Mouse (Mus musculus) CH12.LX (cell line): ENCODE measurements at regions not wholly inside any gene's neighbourhood (a gene's known extent, or its start where the extent isn't known, plus 50 kb on each side); places are given as distances from the start of the nearest gene placed in this dataset.

ENCODE experiments used
- DNase-seq: peaks from one replicate; pipeline ENCODE4 v3.0.0-alpha.2; 2013; ENCODE audit errors: extremely low read depth
- H3K27ac ChIP-seq: 2 replicates; pipeline ENCODE4 v1.5.1; 2012; ENCODE audit warnings: low read depth, mild to moderate bottlenecking, control low read depth, moderate library complexity; ENCODE audit not compliant: insufficient read depth
- H3K27me3 ChIP-seq: replicated peaks from 2 replicates; pipeline ENCODE3; 2012; ENCODE audit warnings: inconsistent platforms
- H3K36me3 ChIP-seq, 2 experiments: replicated peaks in 1 of 2; 2 replicates each; pipeline versions ENCODE3 to v1.6.1; 2012; ENCODE audit warnings: inconsistent platforms in 1 of 2, low read length in 1 of 2, mild to moderate bottlenecking in 1 of 2, mixed read lengths in 1 of 2, moderate library complexity in 1 of 2; ENCODE audit not compliant: control insufficient read depth in 1 of 2, insufficient read depth in 1 of 2
- H3K4me1 ChIP-seq, 2 experiments: 2 replicates each; pipeline ENCODE4 v1.6.1; 2012; ENCODE audit warnings: inconsistent platforms in 1 of 2, moderate library complexity in 1 of 2; ENCODE audit not compliant: insufficient read depth in 2 of 2, control insufficient read depth in 1 of 2
- H3K4me2 ChIP-seq: 2 replicates; pipeline ENCODE4 v1.6.1; 2012; ENCODE audit warnings: low read depth, mild to moderate bottlenecking, control low read depth; ENCODE audit not compliant: poor library complexity, insufficient read depth, severe bottlenecking
- H3K4me3 ChIP-seq, 3 experiments: fragments of 150-350 bp in 1 of 3; sonication (generic) in 1 of 3; replicated peaks in 1 of 3; 2 replicates each; pipeline versions ENCODE3 to v1.5.1; 2011 to 2012; ENCODE audit warnings: low read depth in 2 of 3, low read length in 2 of 3, mild to moderate bottlenecking in 2 of 3, moderate library complexity in 2 of 3, control low read depth in 1 of 3, improper control_type of control experiment in 1 of 3, inconsistent platforms in 1 of 3, mixed read lengths in 1 of 3; ENCODE audit not compliant: poor library complexity in 1 of 3
- H3K79me2 ChIP-seq: replicated peaks from 2 replicates; pipeline ENCODE4 v1.6.1; 2012; ENCODE audit warnings: mild to moderate bottlenecking, moderate library complexity; ENCODE audit not compliant: control insufficient read depth, poor library complexity, insufficient read depth, severe bottlenecking; ENCODE audit errors: extremely low read depth
- H3K9ac ChIP-seq: 2 replicates; pipeline ENCODE4 v1.6.1; 2012; ENCODE audit warnings: low read depth, mild to moderate bottlenecking, control low read depth, moderate library complexity; ENCODE audit not compliant: insufficient read depth
- H3K9me3 ChIP-seq: replicated peaks from 2 replicates; pipeline ENCODE3; 2012; ENCODE audit warnings: low read length, inconsistent platforms, mixed read lengths
- CHD2 ChIP-seq: IDR thresholded peaks from 2 replicates; pipeline ENCODE4 v1.6.1; 2011; ENCODE audit warnings: low read length, improper control_type of control experiment
- E2F4 ChIP-seq: IDR thresholded peaks from 2 replicates; pipeline ENCODE4 v1.6.1; 2011; ENCODE audit warnings: low read depth, low read length, improper control_type of control experiment; ENCODE audit not compliant: insufficient replicate concordance
- ELF1 ChIP-seq: IDR thresholded peaks from 2 replicates; pipeline ENCODE4 v1.6.1; 2014; ENCODE audit warnings: low read depth, mild to moderate bottlenecking, inconsistent platforms, low read length, improper control_type of control experiment
- EP300 ChIP-seq: IDR thresholded peaks from 2 replicates; pipeline ENCODE4 v1.6.1; 2011; ENCODE audit warnings: low read length, improper control_type of control experiment
- GABPA ChIP-seq: IDR thresholded peaks from 2 replicates; pipeline ENCODE4 v1.6.1; 2012; ENCODE audit warnings: low read depth, low read length, improper control_type of control experiment, inconsistent platforms; ENCODE audit not compliant: insufficient replicate concordance
- IRF4 ChIP-seq: IDR thresholded peaks from 2 replicates; pipeline ENCODE4 v1.6.1; 2014; ENCODE audit warnings: low read depth, mild to moderate bottlenecking, inconsistent platforms, low read length, improper control_type of control experiment
- JUND ChIP-seq: conservative IDR thresholded peaks from 2 replicates; pipeline ENCODE4 v1.6.1; 2011; ENCODE audit warnings: low read depth, low read length, improper control_type of control experiment
- KAT2A ChIP-seq: IDR thresholded peaks from 2 replicates; pipeline ENCODE4 v1.6.1; 2012; ENCODE audit warnings: low read length, improper control_type of control experiment, inconsistent platforms; ENCODE audit not compliant: insufficient replicate concordance
- MAX ChIP-seq: IDR thresholded peaks from 2 replicates; pipeline ENCODE4 v1.6.1; 2011; ENCODE audit warnings: low read length, improper control_type of control experiment
- MAZ ChIP-seq: IDR thresholded peaks from 2 replicates; pipeline ENCODE4 v1.6.1; 2012; ENCODE audit warnings: low read depth, mild to moderate bottlenecking, inconsistent platforms, low read length, improper control_type of control experiment, moderate library complexity
- MXI1 ChIP-seq: IDR thresholded peaks from 2 replicates; pipeline ENCODE4 v1.6.1; 2011; ENCODE audit warnings: mild to moderate bottlenecking, low read depth, low read length, improper control_type of control experiment
- MYC ChIP-seq: IDR thresholded peaks from 2 replicates; pipeline ENCODE4 v1.6.1; 2011; ENCODE audit warnings: low read depth, mild to moderate bottlenecking, improper control_type of control experiment, low read length
- NELFE ChIP-seq: IDR thresholded peaks from 2 replicates; pipeline ENCODE4 v1.6.1; 2011; ENCODE audit warnings: low read depth, low read length, improper control_type of control experiment
- NRF1 ChIP-seq: IDR thresholded peaks from 2 replicates; pipeline ENCODE4 v1.6.1; 2014; ENCODE audit warnings: low read depth, mild to moderate bottlenecking, inconsistent platforms, low read length, improper control_type of control experiment, moderate library complexity
- PAX5 ChIP-seq: IDR thresholded peaks from 2 replicates; pipeline ENCODE4 v1.6.1; 2012; ENCODE audit warnings: low read length, inconsistent platforms, mixed read lengths
- POLR2A ChIP-seq: IDR thresholded peaks from 2 replicates; pipeline ENCODE4 v1.6.1; 2011; ENCODE audit warnings: low read depth, mild to moderate bottlenecking, improper control_type of control experiment, low read length
- POLR2AphosphoS2 ChIP-seq: IDR thresholded peaks from 2 replicates; pipeline ENCODE4 v1.6.1; 2011; ENCODE audit warnings: low read depth, low read length, improper control_type of control experiment
- RCOR1 ChIP-seq: conservative IDR thresholded peaks from 2 replicates; pipeline ENCODE4 v1.6.1; 2012; ENCODE audit warnings: low read depth, mild to moderate bottlenecking, inconsistent platforms, low read length, improper control_type of control experiment
- SIN3A ChIP-seq: IDR thresholded peaks from 2 replicates; pipeline ENCODE4 v1.6.1; 2012; ENCODE audit warnings: low read length, improper control_type of control experiment, inconsistent platforms
- SMC3 ChIP-seq: IDR thresholded peaks from 2 replicates; pipeline ENCODE4 v1.6.1; 2011; ENCODE audit warnings: low read depth, low read length, improper control_type of control experiment
- TCF12 ChIP-seq: IDR thresholded peaks from 2 replicates; pipeline ENCODE4 v1.6.1; 2014; ENCODE audit warnings: low read depth, mild to moderate bottlenecking, inconsistent platforms, low read length, improper control_type of control experiment
- UBTF ChIP-seq: IDR thresholded peaks from 2 replicates; pipeline ENCODE4 v1.6.1; 2012; ENCODE audit warnings: low read depth, mild to moderate bottlenecking, inconsistent platforms, low read length, improper control_type of control experiment, moderate library complexity
- USF1 ChIP-seq: IDR thresholded peaks from 2 replicates; pipeline ENCODE4 v1.6.1; 2014; ENCODE audit warnings: low read depth, mild to moderate bottlenecking, inconsistent platforms, low read length, improper control_type of control experiment
- USF2 ChIP-seq: conservative IDR thresholded peaks from 2 replicates; pipeline ENCODE4 v1.6.1; 2011; ENCODE audit warnings: low read depth, low read length, improper control_type of control experiment
- ZC3H11A ChIP-seq: IDR thresholded peaks from 2 replicates; pipeline ENCODE4 v1.6.1; 2012; ENCODE audit warnings: low read depth, mild to moderate bottlenecking, inconsistent platforms, low read length, improper control_type of control experiment
- ZKSCAN1 ChIP-seq: IDR thresholded peaks from 2 replicates; pipeline ENCODE4 v1.6.1; 2012; ENCODE audit warnings: low read depth, inconsistent platforms, low read length, improper control_type of control experiment, borderline replicate concordance
- dilution Hi-C: fragments of 300-500 bp; cut with MboI; formaldehyde crosslinking; loops from 2 replicates; pipeline ENCODE4 v1.14.3; 2020; ENCODE audit warnings: low sequenced_read_pairs; ENCODE audit not compliant: extremely low pct_unique_long_range_greater_than_20kb, extremely low pct_ligation_motif_present
- in situ Hi-C: fragments of 300-500 bp; cut with MboI; formaldehyde crosslinking; loops from 3 replicates; pipeline ENCODE4 v1.14.3; 2019; ENCODE audit warnings: low sequenced_read_pairs, low pct_ligation_motif_present, low pct_unique_long_range_greater_than_20kb, mixed read lengths

DNA sequence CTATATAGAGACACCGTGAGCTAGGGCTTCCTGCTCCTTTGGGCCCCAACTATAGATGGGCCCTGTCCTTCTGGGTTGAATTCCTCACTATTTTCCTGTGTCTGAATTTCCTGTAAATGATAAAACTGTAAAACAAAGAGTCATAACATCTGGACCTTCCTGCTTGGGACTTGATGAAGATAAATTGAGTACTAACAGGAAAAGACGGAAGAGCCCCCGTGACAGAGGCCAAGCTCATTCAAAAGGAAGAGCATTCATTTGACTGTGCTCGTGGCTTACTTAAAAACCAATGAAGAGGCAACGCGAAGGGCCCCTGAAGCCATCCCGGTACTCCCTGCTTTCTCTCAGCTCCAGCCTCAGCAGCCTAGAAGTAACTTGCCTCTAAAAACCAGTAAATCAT lies 161.6 kb upstream of the Cited2 start:
- Histone ChIP-seq H3K79me2 (no peaks in the 10 kb centered on the region), H3K4me1 (peaks cover 8 to 25% of the 10 kb centered on the region in 2 experiments), H3K9me3 (peaks cover 4% of the 10 kb centered on the region), H3K4me3 (no peak overlapping the region), H3K9ac (no peak overlapping the region), H3K27me3 (no peaks in the 10 kb centered on the region), H3K4me2 (no peak overlapping the region)
- DNase-seq: no peak
- TF ChIP-seq IRF4 (no peak), MAX (no peak), POLR2A (no peak), CHD2 (no peak), MXI1 (no peak), ZC3H11A (no peak), MYC (no peak), USF2 (no peak), UBTF (no peak), TCF12 (no peak), PAX5 (no peak), USF1 (no peak), SIN3A (no peak), RCOR1 (no peak), E2F4 (no peak), NELFE (no peak), GABPA (no peak), ZKSCAN1 (no peak), POLR2AphosphoS2 (no peak), NRF1 (no peak)
- TF ChIP-seq, all 38 proteins: peak for 0
- in situ Hi-C loops: no loop called here
- Histone ChIP-seq H3K27ac (no peak overlapping the region), H3K36me3 (no peaks in the 10 kb centered on the region)
- dilution Hi-C loops: no loop called here

DNA sequence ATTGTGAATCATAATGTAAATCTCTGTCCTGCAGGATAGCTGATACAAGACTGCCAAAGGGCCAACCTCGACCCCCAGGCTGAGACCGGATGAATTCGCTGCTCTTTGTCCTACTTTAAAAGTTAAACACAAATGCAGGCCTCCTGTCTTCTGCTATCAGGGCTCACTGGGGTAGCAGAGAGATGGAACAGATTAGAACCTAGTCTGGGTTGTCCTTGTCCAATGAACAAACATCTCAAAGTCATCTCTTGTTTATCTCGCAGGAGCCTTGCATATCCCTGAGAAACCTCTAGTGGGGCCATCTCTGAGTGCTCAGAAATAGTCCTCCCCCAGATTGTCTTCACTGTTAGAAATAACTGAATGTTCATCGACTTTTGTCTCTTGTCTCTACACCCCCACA lies 161.0 kb upstream of the Cited2 start:
- dilution Hi-C loops (no loop called here), in situ Hi-C loops (no loop called here)
- peaks cover 11 to 31% of the 10 kb centered on the region in 2 experiments for H3K4me1 ChIP-seq
- peaks cover 4% of the 10 kb centered on the region for H3K9me3 ChIP-seq
- H3K4me2 ChIP-seq: no peak overlapping the region
- H3K9ac ChIP-seq: no peak overlapping the region
- H3K36me3 ChIP-seq: no peaks in the 10 kb centered on the region
- DNase-seq: no peak
- H3K79me2 ChIP-seq: no peaks in the 10 kb centered on the region
- H3K27me3 ChIP-seq: no peaks in the 10 kb centered on the region
- H3K4me3 ChIP-seq: no peak overlapping the region
- TF ChIP-seq ZKSCAN1 (no peak), ELF1 (no peak), USF1 (no peak), EP300 (no peak), MYC (no peak), JUND (no peak), KAT2A (no peak), MAZ (no peak), TCF12 (no peak), MXI1 (no peak), SMC3 (no peak)
- TF ChIP-seq, all 38 proteins: peak for 0
- H3K27ac ChIP-seq: no peak overlapping the region
